Mouse (Mus musculus) embryonic fibroblast, embryonic 13.5 days (primary cell): Measurements from ENCODE around the gene Sh3pxd2b.

Experiments
- CTCF ChIP-seq: IDR thresholded peaks from 2 replicates; pipeline ENCODE4 v1.5.1; 2011; ENCODE audit warnings: mild to moderate bottlenecking, control low read depth, low read length, moderate library complexity, borderline replicate concordance; ENCODE audit not compliant: insufficient read depth
- POLR2A ChIP-seq: IDR thresholded peaks from 2 replicates; pipeline ENCODE4 v1.6.1; 2011; ENCODE audit warnings: low read depth, mild to moderate bottlenecking, control low read depth, low read length, moderate library complexity

GRCm38 (mm10) chr11:32393095-32393494 is 45.5 kb downstream of the Sh3pxd2b start:
- TF ChIP-seq POLR2A = no peak
- no peak for TF ChIP-seq CTCF
